Mouse (Mus musculus) liver, embryonic 13.5 days (tissue): Measurements from ENCODE around the gene Arl14. TPM values are rescaled to one million over a fixed set of nuclear protein-coding genes. Genes with fewer than 3 reads are reported as not detected.
"Not testable (repeated sequence)": the region's sequence is repeated elsewhere in the genome, so short reads cannot be mapped to it uniquely, and the experiment has no call there.

ENCODE experiments used
- ATAC-seq: fragments of 200-750 bp; cut with Nextera tagmentation; 2 replicates; pipeline ENCODE4 v1.8.0; 2017; ENCODE audit warnings: low read depth, mild to moderate bottlenecking, moderate number of reproducible peaks, moderate library complexity
- DNase-seq: peaks from one replicate; pipeline ENCODE4 v3.0.0; 2022
- H3K27ac ChIP-seq: fragments of 300-500 bp; sonication (generic); 2 replicates; pipeline ENCODE4 v1.5.1; 2015; ENCODE audit warnings: moderate library complexity, mild to moderate bottlenecking, inconsistent platforms
- H3K27me3 ChIP-seq: fragments of 300-500 bp; sonication (generic); 2 replicates; pipeline ENCODE4 v1.6.1; 2015; ENCODE audit warnings: mild to moderate bottlenecking, inconsistent platforms
- H3K36me3 ChIP-seq: fragments of 300-500 bp; sonication (generic); 2 replicates; pipeline ENCODE4 v1.6.1; 2015; ENCODE audit warnings: mild to moderate bottlenecking, inconsistent platforms
- H3K4me1 ChIP-seq: fragments of 300-500 bp; sonication (generic); replicated peaks from 2 replicates; pipeline ENCODE4 v1.6.1; 2015; ENCODE audit warnings: inconsistent platforms
- H3K4me2 ChIP-seq: fragments of 300-500 bp; sonication (generic); 2 replicates; pipeline ENCODE4 v1.6.1; 2015; ENCODE audit warnings: inconsistent platforms, mild to moderate bottlenecking, moderate library complexity
- H3K4me3 ChIP-seq: fragments of 300-500 bp; sonication (generic); replicated peaks from 2 replicates; pipeline ENCODE4 v1.5.1; 2015; ENCODE audit warnings: mild to moderate bottlenecking, inconsistent platforms
- H3K9ac ChIP-seq: fragments of 300-500 bp; sonication (generic); 2 replicates; pipeline ENCODE4 v1.6.1; 2015; ENCODE audit warnings: mild to moderate bottlenecking, inconsistent platforms
- H3K9me3 ChIP-seq: fragments of 300-500 bp; sonication (generic); replicated peaks from 2 replicates; pipeline ENCODE4 v1.6.1; 2016; ENCODE audit warnings: inconsistent platforms
- WGBS: fragments of 180-500 bp; shearing (Covaris S2); methylation state at CpG from one replicate; pipeline ENCODE4 v1.1.7; 2015; ENCODE audit not compliant: insufficient replicate concordance; 5-methylcytosine and 5-hydroxymethylcytosine counted together
- polyA plus RNA-seq: library from polyadenylated mRNA; unstranded; fragments of >200 nt; fragmentation: Nextera tagmentation; extraction: Ambion mirVana; gene quantifications from 2 replicates; pipeline ENCODE4 v1.2.1, GENCODE M21; 2015

Arl14 gene
- polyA plus RNA-seq, 1 experiment from 2014 or later, result not detected

DNA sequence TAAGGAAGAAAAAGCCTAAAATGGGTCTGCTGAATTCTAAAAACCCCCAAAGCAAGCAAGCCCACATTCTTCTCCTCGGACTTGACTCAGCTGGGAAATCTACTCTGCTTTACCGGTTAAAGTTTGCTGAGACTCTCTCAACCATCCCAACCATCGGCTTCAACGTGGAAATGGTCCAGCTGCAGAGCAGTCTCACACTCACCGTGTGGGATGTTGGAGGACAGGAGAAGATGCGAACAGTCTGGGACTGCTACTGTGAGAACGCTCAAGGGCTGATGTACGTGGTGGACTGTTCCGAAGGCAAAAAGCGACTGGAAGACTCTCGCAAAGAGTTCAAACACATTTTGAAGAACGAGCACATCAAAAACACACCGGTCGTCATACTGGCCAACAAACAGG, 282 bp downstream of the Arl14 start:
- H3K27me3 ChIP-seq, result no peaks in the 10 kb centered on the region
- H3K36me3 ChIP-seq, result no peaks in the 10 kb centered on the region
- H3K27ac ChIP-seq, result no peak overlapping the region
- H3K4me2 ChIP-seq, result no peak overlapping the region
- H3K4me1 ChIP-seq, result no peaks in the 10 kb centered on the region
- ATAC-seq (no peak), DNase-seq (no peak)
- H3K9me3 ChIP-seq, result no peaks in the 10 kb centered on the region
- WGBS, result 82% methylated on average over 14 of the region's 14 CpGs
- H3K9ac ChIP-seq, result no peak overlapping the region
- H3K4me3 ChIP-seq, result no peak overlapping the region

GRCm38 (mm10) chr3:69222987-69223386, 768 bp downstream of the Arl14 start:
- H3K4me3 ChIP-seq, result no peak overlapping the region
- H3K4me1 ChIP-seq, result no peaks in the 10 kb centered on the region
- ATAC-seq (no peak), DNase-seq (no peak)
- 76% methylated on average over 7 of the region's 7 CpGs for WGBS
- no peak overlapping the region for H3K4me2 ChIP-seq
- H3K9ac ChIP-seq, result no peak overlapping the region
- no peaks in the 10 kb centered on the region for H3K36me3 ChIP-seq
- H3K27ac ChIP-seq, result no peak overlapping the region
- H3K27me3 ChIP-seq, result no peaks in the 10 kb centered on the region
- no peaks in the 10 kb centered on the region for H3K9me3 ChIP-seq

DNA sequence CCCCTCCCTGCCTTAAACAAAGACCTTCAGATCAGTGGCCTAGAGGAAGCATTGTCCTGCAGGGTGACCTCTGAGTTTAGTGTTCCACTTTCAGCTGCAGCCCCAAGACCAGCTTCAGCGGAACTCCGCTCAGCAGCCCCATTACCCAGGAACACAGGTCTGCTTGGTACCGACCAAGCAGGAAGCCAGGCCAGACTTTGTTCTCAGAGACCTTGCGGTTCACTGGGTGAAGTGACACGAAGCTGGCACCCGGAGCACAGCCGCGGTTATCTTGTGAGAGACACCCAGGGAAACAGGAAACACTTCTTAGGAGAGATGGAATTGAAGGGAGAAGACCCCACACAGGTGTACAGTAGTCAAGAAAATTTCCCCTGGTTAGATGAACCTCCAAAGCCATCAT, 1.4 kb downstream of the Arl14 start:
- no peaks in the 10 kb centered on the region for H3K36me3 ChIP-seq
- no peaks in the 10 kb centered on the region for H3K4me1 ChIP-seq
- 47% methylated on average over 8 of the region's 8 CpGs for WGBS
- H3K4me2 ChIP-seq, result no peak overlapping the region
- DNase-seq (no peak), ATAC-seq (no peak)
- no peak overlapping the region for H3K9ac ChIP-seq
- H3K27me3 ChIP-seq, result no peaks in the 10 kb centered on the region
- H3K27ac ChIP-seq, result no peak overlapping the region
- H3K9me3 ChIP-seq, result no peaks in the 10 kb centered on the region
- H3K4me3 ChIP-seq, result no peak overlapping the region

DNA sequence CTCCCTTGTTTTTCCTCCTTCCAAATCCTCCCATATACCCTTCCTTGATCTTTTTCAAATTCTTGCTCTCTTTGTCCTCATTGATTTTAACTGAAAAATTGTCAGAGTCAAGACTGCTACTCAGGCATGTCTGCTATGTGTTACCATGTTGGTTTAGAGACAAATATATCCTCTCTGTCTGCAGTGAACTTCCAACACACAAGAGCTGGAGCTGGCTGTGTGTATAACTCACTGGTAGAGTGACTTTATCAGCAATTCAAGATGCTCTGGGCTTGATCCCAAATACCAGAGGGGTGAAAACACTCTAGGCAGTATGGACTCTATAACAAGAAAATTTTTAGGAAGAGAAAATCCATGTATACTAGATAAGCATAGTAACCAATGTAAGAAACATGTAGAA, 2.8 kb downstream of the Arl14 start:
- Histone ChIP-seq H3K27ac (no peak overlapping the region), H3K4me2 (no peak overlapping the region), H3K9me3 (no peaks in the 10 kb centered on the region), H3K4me1 (no peaks in the 10 kb centered on the region), H3K27me3 (no peaks in the 10 kb centered on the region), H3K9ac (no peak overlapping the region), H3K36me3 (no peaks in the 10 kb centered on the region), H3K4me3 (no peak overlapping the region)
- ATAC-seq (no peak), DNase-seq (no peak)

GRCm38 (mm10) chr3:69226496-69226895, 4.3 kb downstream of the Arl14 start:
- H3K4me3 ChIP-seq, result no peak overlapping the region
- no peaks in the 10 kb centered on the region for H3K27me3 ChIP-seq
- no peak overlapping the region for H3K4me2 ChIP-seq
- no peaks in the 10 kb centered on the region for H3K36me3 ChIP-seq
- H3K27ac ChIP-seq, result no peak overlapping the region
- H3K9me3 ChIP-seq, result no peaks in the 10 kb centered on the region
- DNase-seq (no peak), ATAC-seq (no peak)
- no peaks in the 10 kb centered on the region for H3K4me1 ChIP-seq
- WGBS, result 45% methylated on average over 2 of the region's 2 CpGs
- H3K9ac ChIP-seq, result no peak overlapping the region

DNA sequence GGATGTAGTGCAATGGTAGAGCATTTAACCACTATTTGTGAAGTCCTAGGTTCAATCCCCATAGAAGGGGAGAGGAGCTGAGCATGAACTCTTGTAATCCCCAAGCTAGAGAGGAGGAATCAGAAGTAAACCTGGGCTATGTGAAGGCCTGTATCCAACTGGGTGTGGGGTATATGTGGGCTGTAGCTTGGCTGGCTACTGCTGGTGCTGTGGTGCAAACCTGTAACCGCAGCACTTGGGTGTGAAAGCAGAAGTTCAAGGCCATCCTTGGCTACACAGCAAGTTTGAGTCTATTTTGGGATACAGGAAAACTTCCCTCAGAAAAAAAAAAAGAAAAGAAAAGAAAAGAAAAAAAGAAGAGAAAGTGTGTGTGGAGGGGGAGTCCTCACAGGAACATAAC, 5.8 kb downstream of the Arl14 start:
- 47% methylated on average over 1 of the region's 1 CpGs for WGBS
- DNase-seq, result no peak
- no peak for ATAC-seq

GRCm38 (mm10) chr3:69231522-69232138, 9.4 kb downstream of the Arl14 start:
- no peaks in the 10 kb centered on the region for H3K4me1 ChIP-seq
- ATAC-seq (no peak), DNase-seq (no peak)
- H3K27ac ChIP-seq, result no peak overlapping the region
- H3K27me3 ChIP-seq, result no peaks in the 10 kb centered on the region
- no peaks in the 10 kb centered on the region for H3K36me3 ChIP-seq
- H3K4me2 ChIP-seq, result no peak overlapping the region
- no peaks in the 10 kb centered on the region for H3K9me3 ChIP-seq
- 76% methylated on average over 14 of the region's 14 CpGs for WGBS
- no peak overlapping the region for H3K9ac ChIP-seq
- H3K4me3 ChIP-seq, result no peak overlapping the region

More for the DNA sequence above, 5.8 kb downstream of the Arl14 start:
- H3K4me3 ChIP-seq, result no peak overlapping the region
- H3K4me2 ChIP-seq, result no peak overlapping the region
- no peaks in the 10 kb centered on the region for H3K36me3 ChIP-seq
- no peaks in the 10 kb centered on the region for H3K27me3 ChIP-seq
- no peaks in the 10 kb centered on the region for H3K9me3 ChIP-seq
- no peak overlapping the region for H3K27ac ChIP-seq
- H3K4me1 ChIP-seq, result no peaks in the 10 kb centered on the region
- H3K9ac ChIP-seq, result no peak overlapping the region

GRCm38 (mm10) chr3:69233552-69234189, 11.5 kb downstream of the Arl14 start:
- H3K4me1 ChIP-seq, H3K4me3 ChIP-seq, H3K9me3 ChIP-seq, H3K9ac ChIP-seq, H3K4me2 ChIP-seq, H3K27me3 ChIP-seq, ATAC-seq, H3K36me3 ChIP-seq, H3K27ac ChIP-seq, DNase-seq: not testable (repeated sequence)
- 73% methylated on average over 10 of the region's 10 CpGs for WGBS

- H3K4me1 ChIP-seq, result no peaks in the 10 kb centered on the region
- H3K4me3 ChIP-seq, result no peak overlapping the region
- no peaks in the 10 kb centered on the region for H3K9me3 ChIP-seq
- H3K27me3 ChIP-seq, result no peaks in the 10 kb centered on the region
- H3K27ac ChIP-seq, result no peak overlapping the region
- DNase-seq, result no peak
- WGBS, result 47% methylated on average over 1 of the region's 1 CpGs
- H3K4me2 ChIP-seq, result no peak overlapping the region
- H3K36me3 ChIP-seq, result no peaks in the 10 kb centered on the region
- ATAC-seq, result no peak
- no peak overlapping the region for H3K9ac ChIP-seq
Observed at GRCm38 (mm10) chr3:69234525-69234924, 12.3 kb downstream of the Arl14 start.

GRCm38 (mm10) chr3:69235806-69236205, 13.6 kb downstream of the Arl14 start:
- Histone ChIP-seq H3K9me3 (no peaks in the 10 kb centered on the region), H3K4me2 (no peak overlapping the region), H3K4me3 (no peak overlapping the region), H3K27ac (no peak overlapping the region), H3K9ac (no peak overlapping the region), H3K27me3 (no peaks in the 10 kb centered on the region), H3K4me1 (no peaks in the 10 kb centered on the region), H3K36me3 (no peaks in the 10 kb centered on the region)
- no peak for DNase-seq
- WGBS, result 62% methylated on average over 3 of the region's 3 CpGs
- no peak for ATAC-seq

DNA sequence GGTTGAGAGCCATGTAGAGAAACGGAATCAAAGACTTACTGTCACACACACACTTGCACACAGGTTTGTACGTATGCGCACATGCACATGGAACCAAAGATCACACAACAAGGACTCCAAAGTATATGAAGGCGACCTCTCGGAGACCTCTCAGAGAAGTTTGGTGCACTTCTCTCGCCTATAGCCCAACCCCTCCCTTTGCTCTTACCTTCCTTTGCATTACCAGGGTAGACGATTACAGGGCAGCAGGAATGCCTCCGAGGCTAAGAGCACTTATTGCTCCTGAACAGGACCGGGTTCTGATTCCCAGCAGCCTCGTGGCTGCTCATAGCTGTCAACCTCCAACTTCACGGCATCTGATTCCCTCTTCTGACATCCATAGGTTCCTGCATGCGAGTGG, 14.3 kb downstream of the Arl14 start:
- H3K27me3 ChIP-seq, result no peaks in the 10 kb centered on the region
- no peak overlapping the region for H3K4me2 ChIP-seq
- WGBS, result 73% methylated on average over 12 of the region's 12 CpGs
- H3K27ac ChIP-seq, result no peak overlapping the region
- H3K4me1 ChIP-seq, result no peaks in the 10 kb centered on the region
- no peaks in the 10 kb centered on the region for H3K36me3 ChIP-seq
- no peak overlapping the region for H3K4me3 ChIP-seq
- H3K9me3 ChIP-seq, result no peaks in the 10 kb centered on the region
- H3K9ac ChIP-seq, result no peak overlapping the region
- no peak for DNase-seq
- ATAC-seq, result no peak

- Histone ChIP-seq H3K4me3 (no peak overlapping the region), H3K27me3 (no peaks in the 10 kb centered on the region), H3K27ac (no peak overlapping the region), H3K4me1 (no peaks in the 10 kb centered on the region), H3K9ac (no peak overlapping the region), H3K4me2 (no peak overlapping the region), H3K36me3 (no peaks in the 10 kb centered on the region), H3K9me3 (no peaks in the 10 kb centered on the region)
- 41% methylated on average over 12 of the region's 12 CpGs for WGBS
- DNase-seq (peak; percentile 7), ATAC-seq (no peak)
Observed at GRCm38 (mm10) chr3:69238141-69238851, 16.1 kb downstream of the Arl14 start.
